Mouse (Mus musculus): ENCODE data around the gene Atp13a5.

Atp13a5 gene

DNA sequence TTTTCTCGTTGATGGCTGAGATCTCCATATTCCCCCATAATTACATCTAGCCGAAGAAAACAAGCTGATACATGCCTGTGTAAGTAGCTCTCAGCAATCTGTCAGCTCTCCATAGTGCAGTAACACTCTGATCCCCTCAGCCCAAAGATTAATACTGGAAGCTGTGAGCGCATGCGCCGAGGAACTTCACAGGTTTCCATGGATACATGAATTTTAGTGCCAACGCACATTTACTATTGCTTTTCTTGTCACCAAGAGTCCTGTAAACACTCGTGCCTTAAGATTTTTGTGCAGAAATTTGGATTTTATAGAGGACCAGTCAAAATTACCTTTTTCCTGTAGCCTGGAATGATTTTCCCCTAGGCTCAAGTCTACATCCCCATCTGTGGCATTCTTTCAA lies 173.7 kb downstream of the Atp13a5 start:
- DNase-seq = no peak

DNA sequence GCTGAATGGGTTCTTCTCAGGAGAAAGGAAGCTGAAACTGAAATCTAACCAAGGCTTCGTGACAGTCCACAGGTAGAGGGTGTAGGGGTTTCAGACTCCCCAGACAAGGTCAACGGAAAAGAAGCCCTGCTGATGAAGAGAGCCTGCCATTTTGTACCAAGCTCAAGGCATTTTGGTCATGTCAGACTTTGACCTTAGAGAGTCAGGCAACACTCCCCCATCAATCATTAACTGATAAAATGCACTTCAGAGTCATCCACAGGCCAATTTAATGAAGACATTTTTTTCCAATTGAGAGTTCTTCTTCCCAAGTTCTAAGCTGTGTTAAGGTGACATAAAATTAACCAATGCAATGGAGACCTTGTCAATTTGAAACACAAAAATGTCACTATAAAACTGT lies 177.4 kb downstream of the Atp13a5 start:
- peak; percentile 6 for DNase-seq

GRCm38 (mm10) chr16:29198461-29198860 lies 180.1 kb downstream of the Atp13a5 start:
- DNase-seq = no peak

DNA sequence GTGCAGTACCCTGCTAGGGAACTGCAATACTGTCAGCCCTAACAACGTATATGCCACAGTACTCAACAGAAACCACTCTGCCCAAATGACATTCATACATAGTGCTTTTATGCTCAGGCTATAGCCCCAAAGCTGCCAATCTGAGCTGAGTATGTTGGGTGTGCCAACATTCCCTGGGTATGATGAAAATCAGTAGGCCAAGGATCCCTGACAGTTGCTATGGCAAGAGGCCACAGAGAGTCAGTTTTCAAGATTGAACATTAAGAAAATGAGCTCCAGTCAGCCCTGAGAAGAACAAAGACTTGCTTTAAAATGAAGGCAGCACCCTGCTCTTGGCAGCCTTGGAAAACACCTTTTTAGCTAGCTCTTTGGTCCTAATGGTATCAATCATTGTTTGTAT lies 183.4 kb downstream of the Atp13a5 start:
- DNase-seq = no peak

DNA sequence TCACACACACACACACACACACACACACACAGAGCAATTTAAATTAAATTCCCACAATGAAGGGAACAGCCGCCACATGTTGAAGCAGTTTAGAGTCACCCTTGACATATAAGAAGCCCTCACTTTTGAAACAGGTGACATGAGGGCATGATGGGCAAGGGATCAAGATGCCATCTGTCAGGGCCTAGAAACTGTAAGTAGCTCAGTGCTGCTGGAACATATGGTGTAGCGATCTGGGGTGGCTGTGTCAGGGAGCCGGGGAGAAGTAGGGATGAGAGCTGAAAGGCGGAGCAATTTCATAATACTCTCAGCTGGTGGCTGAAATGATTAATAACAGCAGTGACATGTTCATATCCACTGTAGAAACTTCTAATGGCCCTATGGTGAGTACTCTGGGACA lies 184.6 kb downstream of the Atp13a5 start:
- no peak for DNase-seq

- no peak for DNase-seq
Observed at GRCm38 (mm10) chr16:29192911-29193310, 185.6 kb downstream of the Atp13a5 start.

Data from kidney, adult 11 months (tissue).